Mouse (Mus musculus): ENCODE measurements around the gene Ccdc183. TPM values are rescaled to one million over a fixed set of nuclear protein-coding genes. Genes with fewer than 3 reads are reported as not detected.

Gene Ccdc183
- total and polyA plus RNA-seq, 2 experiments from 2014 or later: 0.26 TPM; not detected in 1

GRCm38 (mm10) chr2:25634046-25634445 lies 16.6 kb upstream of the Ccdc183 start:
- Histone ChIP-seq H3K27ac (ENCODE audit: low read depth, low read length) (no peak overlapping the region), H3K4me1 (ENCODE audit: insufficient read depth, low read length) (no peaks in the 10 kb centered on the region), H3K27me3 (ENCODE audit: insufficient read depth, low read length) (no peaks in the 10 kb centered on the region), H3K9me3 (ENCODE audit: low read length) (no peaks in the 10 kb centered on the region), H3K36me3 (ENCODE audit: insufficient read depth, low read length) (no peaks in the 10 kb centered on the region), H3K9ac (replicated peaks; ENCODE audit: low read length, poor library complexity, severe bottlenecking) (no peak overlapping the region), H3K4me3 (ENCODE audit: low read depth, low read length) (no peak overlapping the region), H3K4me2 (ENCODE audit: low read depth, low read length, poor library complexity, severe bottlenecking) (no peak overlapping the region)
- no peak for ATAC-seq (ENCODE audit: low FRiP score)
- 50% methylated on average over 1 of the region's 1 CpGs for WGBS
- DNase-seq (ENCODE audit: low spot score): no peak
- TF ChIP-seq CTCF (IDR thresholded peaks at IDR 0.05): peak; percentile 20; the same call in 1 of the 2 replicates

GRCm38 (mm10) chr2:25633616-25634015 lies 16.1 kb upstream of the Ccdc183 start:
- Histone ChIP-seq H3K4me3 (ENCODE audit: low read depth, low read length) (no peak overlapping the region), H3K4me1 (ENCODE audit: insufficient read depth, low read length) (no peaks in the 10 kb centered on the region), H3K36me3 (ENCODE audit: insufficient read depth, low read length) (no peaks in the 10 kb centered on the region), H3K4me2 (ENCODE audit: low read depth, low read length, poor library complexity, severe bottlenecking) (no peak overlapping the region), H3K9ac (replicated peaks; ENCODE audit: low read length, poor library complexity, severe bottlenecking) (no peak overlapping the region), H3K27me3 (ENCODE audit: insufficient read depth, low read length) (no peaks in the 10 kb centered on the region), H3K27ac (ENCODE audit: low read depth, low read length) (no peak overlapping the region), H3K9me3 (ENCODE audit: low read length) (no peaks in the 10 kb centered on the region)
- TF ChIP-seq CTCF (IDR thresholded peaks at IDR 0.05): no peak
- 84% methylated on average over 3 of the region's 3 CpGs for WGBS
- no peak for DNase-seq (ENCODE audit: low spot score)
- no peak for ATAC-seq (ENCODE audit: low FRiP score)

GRCm38 (mm10) chr2:25628738-25629137 lies 11.3 kb upstream of the Ccdc183 start:
- 63% methylated on average over 4 of the region's 4 CpGs for WGBS
- ATAC-seq (ENCODE audit: low FRiP score): no peak
- no peak overlapping the region for H3K27ac ChIP-seq (ENCODE audit: low read depth, low read length)
- no peaks in the 10 kb centered on the region for H3K4me1 ChIP-seq (ENCODE audit: insufficient read depth, low read length)
- no peak overlapping the region for H3K4me2 ChIP-seq (ENCODE audit: low read depth, low read length, poor library complexity, severe bottlenecking)
- no peaks in the 10 kb centered on the region for H3K36me3 ChIP-seq (ENCODE audit: insufficient read depth, low read length)
- H3K9ac ChIP-seq (replicated peaks; ENCODE audit: low read length, poor library complexity, severe bottlenecking): no peak overlapping the region
- TF ChIP-seq CTCF (IDR thresholded peaks at IDR 0.05): no peak
- no peak for DNase-seq (ENCODE audit: low spot score)
- H3K9me3 ChIP-seq (ENCODE audit: low read length): no peaks in the 10 kb centered on the region
- H3K27me3 ChIP-seq (ENCODE audit: insufficient read depth, low read length): no peaks in the 10 kb centered on the region
- H3K4me3 ChIP-seq (ENCODE audit: low read depth, low read length): no peak overlapping the region

GRCm38 (mm10) chr2:25627811-25628210 lies 10.3 kb upstream of the Ccdc183 start, which contains the start of gene Fcna:
TSS of gene Fcna (minus strand) at chr2:25628030.
- ATAC-seq (ENCODE audit: low FRiP score) (no peak), DNase-seq (ENCODE audit: low spot score) (no peak)
- Histone ChIP-seq H3K4me1 (ENCODE audit: insufficient read depth, low read length) (no peaks in the 10 kb centered on the region), H3K4me3 (ENCODE audit: low read depth, low read length) (no peak within 1 kb of the TSS), H3K9me3 (ENCODE audit: low read length) (no peaks in the 10 kb centered on the region), H3K9ac (replicated peaks; ENCODE audit: low read length, poor library complexity, severe bottlenecking) (no peak within 1 kb of the TSS), H3K27ac (ENCODE audit: low read depth, low read length) (no peak within 1 kb of the TSS), H3K36me3 (ENCODE audit: insufficient read depth, low read length) (no peaks in the 10 kb centered on the region), H3K27me3 (ENCODE audit: insufficient read depth, low read length) (no peaks in the 10 kb centered on the region), H3K4me2 (ENCODE audit: low read depth, low read length, poor library complexity, severe bottlenecking) (no peak within 1 kb of the TSS)
- 82% methylated on average over 6 of the region's 6 CpGs for WGBS
- no peak for TF ChIP-seq CTCF (IDR thresholded peaks at IDR 0.05)

- ATAC-seq (ENCODE audit: low FRiP score) (no peak), DNase-seq (ENCODE audit: low spot score) (no peak)
- no peaks in the 10 kb centered on the region for H3K27me3 ChIP-seq (ENCODE audit: insufficient read depth, low read length)
- H3K4me3 ChIP-seq (ENCODE audit: low read depth, low read length): no peak overlapping the region
- H3K4me1 ChIP-seq (ENCODE audit: insufficient read depth, low read length): peaks cover 3% of the 10 kb centered on the region; the same call in 1 of the 2 replicates
- no peaks in the 10 kb centered on the region for H3K9me3 ChIP-seq (ENCODE audit: low read length)
- 78% methylated on average over 5 of the region's 5 CpGs for WGBS
- H3K27ac ChIP-seq (ENCODE audit: low read depth, low read length): no peak overlapping the region
- H3K4me2 ChIP-seq (ENCODE audit: low read depth, low read length, poor library complexity, severe bottlenecking): no peak overlapping the region
- H3K9ac ChIP-seq (replicated peaks; ENCODE audit: low read length, poor library complexity, severe bottlenecking): no peak overlapping the region
- no peak for TF ChIP-seq CTCF (IDR thresholded peaks at IDR 0.05)
- no peaks in the 10 kb centered on the region for H3K36me3 ChIP-seq (ENCODE audit: insufficient read depth, low read length)
These were observed 8.5 kb upstream of the Ccdc183 start for GRCm38 (mm10) chr2:25625986-25626385.

- H3K4me2 ChIP-seq (ENCODE audit: low read depth, low read length, poor library complexity, severe bottlenecking): peak within 1 kb of the TSS; percentile 65
- WGBS: 4% methylated on average over 34 of the region's 34 CpGs
- H3K27me3 ChIP-seq (ENCODE audit: insufficient read depth, low read length): peaks cover 12% of the 10 kb centered on the region; the same call in 1 of the 2 replicates
- H3K27ac ChIP-seq (ENCODE audit: low read depth, low read length): peak within 1 kb of the TSS; percentile 27
- ATAC-seq (ENCODE audit: low FRiP score) (peak; percentile 94), DNase-seq (ENCODE audit: low spot score) (peak; percentile 90)
- peak; percentile 73 for TF ChIP-seq CTCF (IDR thresholded peaks at IDR 0.05)
- H3K4me3 ChIP-seq (ENCODE audit: low read depth, low read length): peak within 1 kb of the TSS; percentile 46
- H3K9me3 ChIP-seq (ENCODE audit: low read length): no peaks in the 10 kb centered on the region
- peaks cover 5% of the 10 kb centered on the region; the same call in 1 of the 2 replicates for H3K4me1 ChIP-seq (ENCODE audit: insufficient read depth, low read length)
- H3K36me3 ChIP-seq (ENCODE audit: insufficient read depth, low read length): no peaks in the 10 kb centered on the region
- peak within 1 kb of the TSS; percentile 56 for H3K9ac ChIP-seq (replicated peaks; ENCODE audit: low read length, poor library complexity, severe bottlenecking)
These were observed 4.0 kb upstream of the Ccdc183 start, which contains the start of gene Tmem141 for GRCm38 (mm10) chr2:25621229-25622200. TSS of gene Tmem141 (minus strand) at chr2:25622005.
